Mouse (Mus musculus) urinary bladder, adult 2 months (tissue): ENCODE data around the gene Gm47841. TPM values are rescaled to one million over a fixed set of nuclear protein-coding genes. Genes with fewer than 3 reads are reported as not detected.

ENCODE experiments used
- DNase-seq: peaks from one replicate; pipeline ENCODE4 v3.0.0; 2022; ENCODE audit warnings: low spot score
- polyA plus RNA-seq: library from polyadenylated mRNA; depleted of rRNA; stranded (reverse); fragments of >200 nt; gene quantifications from 2 replicates; pipeline ENCODE4 v1.2.3, GENCODE M21; 2012

Gene Gm47841
- polyA plus RNA-seq, 1 experiment = 0.15 TPM

- DNase-seq = no peak
Observed at GRCm38 (mm10) chr15:101074067-101074466, 26.9 kb upstream of the Gm47841 start.

GRCm38 (mm10) chr15:101072736-101073135 is 25.5 kb upstream of the Gm47841 start:
- DNase-seq = no peak

- DNase-seq = peak; percentile 66
Observed at GRCm38 (mm10) chr15:101070762-101071161, 23.6 kb upstream of the Gm47841 start.

- no peak for DNase-seq
Observed at GRCm38 (mm10) chr15:101069641-101070190, 22.5 kb upstream of the Gm47841 start.

DNA sequence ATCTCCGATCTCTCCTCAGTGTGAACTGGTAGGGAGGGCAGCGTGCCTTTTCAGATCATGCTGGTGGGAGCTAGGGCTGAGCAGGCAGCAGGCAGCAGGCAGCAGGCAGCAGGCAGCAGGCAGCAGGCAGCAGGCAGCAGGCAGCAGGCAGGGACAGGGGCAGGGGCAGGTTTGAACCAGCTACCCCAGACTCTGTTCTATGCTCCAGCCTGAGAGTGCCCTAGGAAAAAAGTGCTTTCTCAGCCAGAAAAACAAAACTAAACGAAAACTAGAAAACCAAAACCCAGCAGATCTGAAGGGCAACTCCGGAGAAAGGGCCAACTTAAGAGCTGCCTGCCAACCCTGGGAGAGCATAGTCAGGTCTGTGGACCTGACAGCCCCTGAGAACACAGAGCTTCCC is 21.5 kb upstream of the Gm47841 start:
- no peak for DNase-seq

GRCm38 (mm10) chr15:101068029-101068428 is 20.8 kb upstream of the Gm47841 start:
- DNase-seq = no peak

- DNase-seq = no peak
Observed at GRCm38 (mm10) chr15:101066920-101067696, 19.9 kb upstream of the Gm47841 start.

DNA sequence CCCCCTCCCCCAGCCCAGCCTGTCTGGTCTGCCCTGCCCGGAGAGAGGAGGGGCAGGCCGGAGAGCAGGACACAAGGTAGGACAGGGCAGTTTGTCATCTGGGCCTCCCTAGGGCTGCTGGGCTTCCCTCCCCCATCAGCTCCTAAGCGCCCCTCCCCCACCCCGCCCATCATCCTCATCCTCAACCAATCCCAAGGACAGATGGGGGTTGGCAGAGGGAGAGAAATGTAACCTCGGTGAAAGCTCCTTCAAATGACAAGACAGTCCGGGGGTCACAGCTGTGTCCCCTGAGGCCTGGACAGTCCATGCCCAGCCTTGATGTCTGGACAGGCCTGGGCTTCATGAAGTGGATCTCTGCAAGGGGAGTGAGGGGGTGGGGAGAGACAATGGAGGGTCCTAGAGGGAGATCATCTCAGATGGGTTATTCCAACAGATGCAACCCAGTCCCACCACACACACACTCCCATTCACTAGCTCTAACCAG is 19.2 kb upstream of the Gm47841 start:
- no peak for DNase-seq

GRCm38 (mm10) chr15:101065069-101065468 is 17.9 kb upstream of the Gm47841 start:
- no peak for DNase-seq

DNA sequence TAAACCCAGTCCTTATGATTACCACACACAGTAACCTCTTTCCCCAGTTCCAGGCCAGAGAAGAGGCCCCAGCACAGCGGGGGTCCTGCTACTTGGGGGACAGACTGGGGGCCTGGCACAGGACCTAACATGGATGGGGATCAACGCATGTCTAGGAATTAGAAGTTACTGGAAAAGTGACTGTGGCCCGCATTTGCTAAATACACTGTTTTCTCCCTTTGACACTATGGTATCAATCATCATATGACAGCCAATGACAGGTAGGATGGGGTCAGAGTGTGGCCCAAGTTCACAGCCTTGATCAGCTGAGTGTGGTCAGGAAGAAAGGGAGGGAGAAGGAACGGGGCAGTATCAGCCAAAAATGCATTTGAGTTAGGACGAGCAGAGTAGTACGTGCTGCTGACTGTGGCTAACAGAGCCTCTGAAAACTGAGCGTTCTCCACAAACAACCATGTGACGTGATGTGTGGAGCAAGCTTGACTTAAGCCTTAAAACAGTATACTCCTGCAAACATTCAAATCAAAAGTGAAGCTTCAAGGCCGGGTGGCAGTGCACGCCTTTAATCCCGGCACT is 13.2 kb upstream of the Gm47841 start:
- DNase-seq = no peak

DNA sequence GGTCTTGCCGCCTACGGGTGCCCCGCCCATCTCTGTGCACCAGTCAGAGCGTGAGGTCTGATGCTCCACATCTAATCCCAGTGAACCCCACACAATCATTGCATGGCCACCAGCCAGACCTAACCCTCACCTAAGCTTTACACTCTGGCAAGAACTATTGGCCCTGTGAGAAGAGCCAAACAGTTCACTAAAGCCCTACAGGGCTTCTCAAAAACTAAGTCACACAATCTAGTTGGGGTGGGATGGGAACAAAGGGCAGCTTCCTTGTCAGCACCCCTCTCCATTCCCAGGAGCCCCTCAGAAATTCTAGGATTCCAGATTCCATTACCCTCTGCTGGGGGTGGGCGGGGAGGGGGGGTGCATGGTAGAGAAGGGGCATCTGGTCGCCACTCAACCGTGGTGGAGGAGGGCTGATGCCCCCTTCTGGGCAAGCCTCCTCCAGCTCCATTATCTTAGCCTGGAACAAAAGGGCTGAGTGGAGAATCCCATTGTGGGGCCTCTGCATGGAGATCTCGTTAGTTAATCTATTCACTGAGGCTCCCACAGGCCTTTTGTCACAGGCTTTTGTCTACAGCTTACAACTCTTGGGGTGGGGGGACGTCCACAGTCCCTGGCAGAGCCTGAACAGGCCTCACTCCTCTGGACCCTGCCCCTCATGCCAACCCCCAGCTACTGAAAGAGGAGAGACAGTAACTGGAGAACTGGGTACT is 12.5 kb upstream of the Gm47841 start:
- no peak for DNase-seq

- DNase-seq = no peak
Observed at GRCm38 (mm10) chr15:101056225-101056624, 9.0 kb upstream of the Gm47841 start.

DNA sequence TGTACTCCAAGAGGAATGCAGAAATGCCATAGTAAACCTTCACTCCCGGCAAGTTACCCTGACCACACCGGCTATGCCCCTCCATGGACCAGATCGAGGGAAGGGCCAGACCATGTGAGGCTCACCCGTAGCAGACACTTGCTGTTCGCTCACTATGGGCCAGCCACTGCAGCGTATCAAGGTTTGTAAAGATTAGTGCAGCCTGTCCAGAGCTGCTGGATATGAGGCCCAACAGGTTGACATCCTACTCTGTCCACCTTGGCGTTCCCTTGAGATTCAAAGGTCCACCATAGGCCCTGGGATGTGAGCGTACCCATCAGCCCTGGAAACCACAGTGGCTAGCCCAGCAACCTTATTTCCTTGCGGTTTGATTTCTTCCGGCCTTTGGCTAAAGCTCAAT is 7.3 kb upstream of the Gm47841 start:
- no peak for DNase-seq

DNA sequence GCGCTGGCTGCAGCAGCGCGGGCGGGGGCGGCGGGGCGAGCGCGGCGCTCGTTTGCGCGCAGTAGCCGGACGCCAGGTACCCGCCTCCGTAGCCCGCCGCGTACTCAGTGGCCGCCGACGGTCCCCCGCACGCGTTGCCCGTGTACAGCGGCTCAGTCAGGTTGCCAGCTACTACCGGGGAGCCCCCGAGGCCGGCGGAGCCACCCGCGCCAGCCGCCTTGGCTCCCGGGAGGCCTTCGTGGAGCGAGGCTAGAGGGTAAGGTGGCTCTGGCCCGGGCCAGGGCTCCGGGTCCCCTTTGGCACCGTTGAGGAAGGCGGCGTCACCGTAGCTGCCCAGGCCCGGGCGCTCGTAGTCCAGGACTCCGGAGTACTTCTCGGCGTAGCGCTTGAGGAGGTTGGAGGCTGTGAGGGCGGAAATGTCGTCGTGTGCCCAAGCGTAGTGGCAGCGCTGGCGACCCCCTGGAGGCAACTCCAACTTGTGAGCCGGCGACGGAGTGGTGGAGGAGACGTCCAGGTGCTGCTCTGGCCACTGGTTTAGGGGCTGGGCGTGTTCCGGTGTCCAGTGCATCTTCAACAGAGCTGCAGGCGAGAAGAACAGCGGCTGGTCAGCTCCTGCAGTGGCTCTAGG is 6.7 kb upstream of the Gm47841 start:
- DNase-seq = no peak

GRCm38 (mm10) chr15:101052560-101053501 is 5.6 kb upstream of the Gm47841 start:
- DNase-seq = no peak

- DNase-seq = no peak
Observed at GRCm38 (mm10) chr15:101051869-101052268, 4.7 kb upstream of the Gm47841 start.

DNA sequence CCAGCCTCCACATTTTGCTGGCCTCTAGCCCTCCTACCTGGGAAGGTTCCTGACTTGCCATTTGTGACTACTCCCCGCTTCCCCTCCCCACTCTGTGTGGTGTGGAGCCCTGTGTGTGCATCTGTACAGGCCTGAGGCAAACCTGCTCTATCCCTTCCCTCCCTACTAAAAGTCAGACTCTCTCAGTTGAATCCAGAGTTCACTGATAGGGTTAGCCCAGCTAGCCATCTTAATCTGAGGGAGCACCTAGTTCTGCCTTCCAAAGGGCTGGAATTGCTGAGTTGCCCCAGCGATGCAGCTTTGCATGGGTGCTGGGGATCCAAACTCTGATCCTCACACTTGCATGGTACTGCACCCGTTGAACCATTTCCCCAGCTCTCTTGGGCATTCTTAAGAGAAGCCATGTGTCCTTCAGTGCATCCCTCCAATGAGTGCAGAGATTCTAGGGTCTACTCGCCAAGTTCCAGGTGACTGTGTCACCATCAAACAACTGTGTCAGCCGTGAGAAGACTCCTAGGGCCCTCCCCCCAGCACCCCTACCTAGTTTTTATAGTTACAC is 1.2 kb upstream of the Gm47841 start:
- no peak for DNase-seq

GRCm38 (mm10) chr15:101046527-101047193 is 537 bp downstream of the Gm47841 start:
- DNase-seq = no peak

DNA sequence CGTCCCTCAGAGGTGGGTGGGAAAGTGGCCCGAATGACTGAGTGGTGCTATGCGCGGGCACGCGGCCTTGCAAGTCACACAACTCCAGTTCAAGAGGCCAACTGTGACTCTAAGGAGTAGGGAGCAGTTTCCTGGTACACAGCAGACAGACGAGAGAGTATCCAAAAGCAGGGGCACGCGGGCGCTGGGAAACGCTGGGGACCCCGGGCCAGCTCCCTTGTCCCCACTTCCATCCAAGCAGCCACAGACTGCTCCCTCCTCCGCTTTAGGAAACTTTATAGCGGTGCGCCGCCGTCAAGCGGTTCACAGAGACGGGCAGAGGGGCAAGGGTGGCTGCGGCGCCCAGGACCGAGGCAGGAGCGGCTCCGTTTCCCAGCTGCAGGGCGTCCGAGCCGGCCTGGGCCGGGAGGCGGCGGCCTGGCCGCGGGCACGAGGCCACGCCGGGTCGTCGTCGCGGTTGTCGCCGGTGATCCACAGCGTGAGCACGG is 1.1 kb downstream of the Gm47841 start:
- no peak for DNase-seq

DNA sequence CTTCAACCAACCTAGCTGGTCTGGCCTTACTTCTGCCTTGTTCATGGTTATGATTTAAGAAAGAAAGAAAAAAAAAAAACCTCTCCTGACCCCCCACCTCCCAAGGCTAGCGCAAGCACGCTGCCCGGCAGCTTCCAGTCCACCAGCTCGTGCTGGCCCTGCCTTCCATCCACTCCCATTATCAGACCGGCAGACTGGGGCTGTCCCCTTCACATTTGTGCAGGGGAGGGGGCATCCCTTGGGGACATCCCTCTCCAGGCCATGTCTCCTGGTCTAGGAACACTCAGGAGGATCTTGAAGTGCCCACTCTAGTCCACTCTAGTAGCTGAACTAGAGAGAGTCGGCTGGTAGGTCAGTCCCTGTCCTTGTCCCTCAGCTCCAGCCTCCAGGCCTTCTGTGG is 2.7 kb downstream of the Gm47841 start:
- no peak for DNase-seq
